Mouse (Mus musculus) neural tube, embryonic 14.5 days (tissue): ENCODE results near the gene Qrfpr. TPM values are rescaled to one million over a fixed set of nuclear protein-coding genes. Genes with fewer than 3 reads are reported as not detected.

Experiments used
- ATAC-seq: fragments of 200-750 bp; cut with Nextera tagmentation; 2 replicates; pipeline ENCODE4 v1.8.0; 2017; ENCODE audit warnings: low read depth, mild to moderate bottlenecking, moderate TSS enrichment, moderate library complexity
- H3K27ac ChIP-seq: fragments of 300-500 bp; sonication (generic); 2 replicates; pipeline ENCODE4 v1.5.1; 2014; ENCODE audit warnings: low read depth, mild to moderate bottlenecking, control low read depth, low read length, moderate library complexity, mixed read lengths
- H3K27me3 ChIP-seq: fragments of 300-500 bp; sonication (generic); 2 replicates; pipeline ENCODE4 v1.6.1; 2014; ENCODE audit warnings: low read length; ENCODE audit not compliant: control insufficient read depth, insufficient read depth
- H3K36me3 ChIP-seq: fragments of 300-500 bp; sonication (generic); 2 replicates; pipeline ENCODE4 v1.6.1; 2014; ENCODE audit warnings: low read length, mixed read lengths; ENCODE audit not compliant: control insufficient read depth, insufficient read depth
- H3K4me1 ChIP-seq: fragments of 300-500 bp; sonication (generic); 2 replicates; pipeline ENCODE4 v1.6.1; 2014; ENCODE audit warnings: low read length; ENCODE audit not compliant: control insufficient read depth, insufficient read depth
- H3K4me2 ChIP-seq: fragments of 300-500 bp; sonication (generic); 2 replicates; pipeline ENCODE4 v1.6.1; 2014; ENCODE audit warnings: mild to moderate bottlenecking, low read depth, low read length, control low read depth
- H3K4me3 ChIP-seq: fragments of 300-500 bp; sonication (generic); 2 replicates; pipeline ENCODE4 v1.5.1; 2014; ENCODE audit warnings: low read depth, low read length, control low read depth, mixed read lengths
- H3K9ac ChIP-seq: fragments of 300-500 bp; sonication (generic); replicated peaks from 2 replicates; pipeline ENCODE4 v1.6.1; 2014; ENCODE audit warnings: low read depth, mild to moderate bottlenecking, control low read depth, low read length, mixed read lengths
- H3K9me3 ChIP-seq: fragments of 300-500 bp; sonication (generic); 2 replicates; pipeline ENCODE4 v1.6.1; 2016; ENCODE audit warnings: low read length; ENCODE audit not compliant: control insufficient read depth
- WGBS: fragments of 180-500 bp; shearing (Covaris S2); extraction: QIAGEN DNeasy Blood & Tissue Kit; methylation state at CpG from one replicate; pipeline ENCODE4 v1.1.7; 2014; 5-methylcytosine and 5-hydroxymethylcytosine counted together
- polyA plus RNA-seq: library from polyadenylated mRNA; unstranded; fragments of >200 nt; fragmentation: Nextera tagmentation; extraction: Ambion mirVana; gene quantifications from 2 replicates; pipeline ENCODE4 v1.2.1, GENCODE M21; 2014

Qrfpr gene
- polyA plus RNA-seq, 1 experiment from 2014 or later = 2.5 TPM

DNA sequence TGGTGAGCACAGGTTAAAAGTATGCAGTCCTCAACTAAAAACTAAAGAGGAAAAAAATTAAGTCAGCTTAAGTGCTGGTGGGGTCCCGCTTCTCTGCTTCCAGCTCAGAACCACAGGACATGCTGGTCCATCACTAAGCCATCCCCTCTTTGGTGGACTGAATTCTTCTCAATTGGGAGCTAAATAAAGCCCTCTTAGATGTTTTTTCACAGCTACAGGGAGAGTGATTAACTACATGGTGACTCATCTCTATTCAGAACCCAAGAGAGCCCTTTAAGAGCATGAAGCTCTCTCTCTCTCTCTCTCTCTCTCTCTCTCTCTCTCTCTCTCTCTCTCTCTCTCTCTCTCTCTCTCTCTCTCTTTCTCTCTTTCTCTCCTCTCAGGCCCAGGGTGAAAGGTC, 50.8 kb downstream of the Qrfpr start:
- no peaks in the 10 kb centered on the region for H3K27me3 ChIP-seq
- ATAC-seq = no peak
- H3K4me1 ChIP-seq = no peaks in the 10 kb centered on the region
- peaks cover 9% of the 10 kb centered on the region; the same call in 1 of the 2 replicates for H3K36me3 ChIP-seq
- no peak overlapping the region for H3K9ac ChIP-seq
- no peak overlapping the region for H3K27ac ChIP-seq
- H3K4me3 ChIP-seq = no peak overlapping the region
- WGBS = 91% methylated on average over 1 of the region's 1 CpGs
- H3K9me3 ChIP-seq = no peaks in the 10 kb centered on the region
- no peak overlapping the region for H3K4me2 ChIP-seq

GRCm38 (mm10) chr3:36170670-36171210, 51.4 kb downstream of the Qrfpr start:
- no peak for ATAC-seq

GRCm38 (mm10) chr3:36155268-36155667, 66.8 kb downstream of the Qrfpr start:
- no peaks in the 10 kb centered on the region for H3K9me3 ChIP-seq
- no peaks in the 10 kb centered on the region for H3K36me3 ChIP-seq
- H3K9ac ChIP-seq = no peak overlapping the region
- no peaks in the 10 kb centered on the region for H3K27me3 ChIP-seq
- ATAC-seq = no peak
- no peak overlapping the region for H3K27ac ChIP-seq
- no peak overlapping the region for H3K4me2 ChIP-seq
- H3K4me1 ChIP-seq = peaks cover 17% of the 10 kb centered on the region
- H3K4me3 ChIP-seq = no peak overlapping the region
- WGBS = 30% methylated on average over 5 of the region's 5 CpGs

More at GRCm38 (mm10) chr3:36170670-36171210, 51.4 kb downstream of the Qrfpr start:
- WGBS = 97% methylated on average over 1 of the region's 1 CpGs
- Histone ChIP-seq H3K4me3 (no peak overlapping the region), H3K36me3 (peaks cover 14% of the 10 kb centered on the region), H3K9ac (no peak overlapping the region), H3K4me1 (no peaks in the 10 kb centered on the region), H3K27ac (no peak overlapping the region), H3K4me2 (no peak overlapping the region), H3K9me3 (no peaks in the 10 kb centered on the region), H3K27me3 (no peaks in the 10 kb centered on the region)

- peaks cover 17% of the 10 kb centered on the region for H3K4me1 ChIP-seq
- no peaks in the 10 kb centered on the region for H3K9me3 ChIP-seq
- H3K36me3 ChIP-seq = no peaks in the 10 kb centered on the region
- peak; percentile 100 for ATAC-seq
- peak within 1 kb of the TSS; percentile 90 for H3K27ac ChIP-seq
- peak within 1 kb of the TSS; percentile 96 for H3K4me3 ChIP-seq
- no peaks in the 10 kb centered on the region for H3K27me3 ChIP-seq
- WGBS = under 1% methylated on average over 54 of the region's 54 CpGs
- peak within 1 kb of the TSS; percentile 97 for H3K9ac ChIP-seq
- H3K4me2 ChIP-seq = peak within 1 kb of the TSS; percentile 53
Observed at GRCm38 (mm10) chr3:36150934-36151686, 71.0 kb downstream of the Qrfpr start, which contains the start of gene D3Ertd254e. Gene D3Ertd254e (plus strand): TSS chr3:36151017.

GRCm38 (mm10) chr3:36150537-36150933, 71.6 kb downstream of the Qrfpr start:
- peak overlapping the region; percentile 53; the same call in 1 of the 2 replicates for H3K4me2 ChIP-seq
- no peak overlapping the region for H3K27ac ChIP-seq
- peaks cover 17% of the 10 kb centered on the region for H3K4me1 ChIP-seq
- H3K9ac ChIP-seq = no peak overlapping the region
- H3K4me3 ChIP-seq = peak overlapping the region; percentile 96
- no peaks in the 10 kb centered on the region for H3K27me3 ChIP-seq
- no peaks in the 10 kb centered on the region for H3K9me3 ChIP-seq
- H3K36me3 ChIP-seq = no peaks in the 10 kb centered on the region
- no peak for ATAC-seq
- WGBS = 5% methylated on average over 1 of the region's 1 CpGs

- H3K4me3 ChIP-seq = no peak overlapping the region
- no peaks in the 10 kb centered on the region for H3K4me1 ChIP-seq
- ATAC-seq = no peak
- H3K27ac ChIP-seq = no peak overlapping the region
- no peaks in the 10 kb centered on the region for H3K9me3 ChIP-seq
- H3K9ac ChIP-seq = no peak overlapping the region
- no peaks in the 10 kb centered on the region for H3K27me3 ChIP-seq
- no peak overlapping the region for H3K4me2 ChIP-seq
- no peaks in the 10 kb centered on the region for H3K36me3 ChIP-seq
Observed at GRCm38 (mm10) chr3:36138996-36139395, 83.1 kb downstream of the Qrfpr start.

DNA sequence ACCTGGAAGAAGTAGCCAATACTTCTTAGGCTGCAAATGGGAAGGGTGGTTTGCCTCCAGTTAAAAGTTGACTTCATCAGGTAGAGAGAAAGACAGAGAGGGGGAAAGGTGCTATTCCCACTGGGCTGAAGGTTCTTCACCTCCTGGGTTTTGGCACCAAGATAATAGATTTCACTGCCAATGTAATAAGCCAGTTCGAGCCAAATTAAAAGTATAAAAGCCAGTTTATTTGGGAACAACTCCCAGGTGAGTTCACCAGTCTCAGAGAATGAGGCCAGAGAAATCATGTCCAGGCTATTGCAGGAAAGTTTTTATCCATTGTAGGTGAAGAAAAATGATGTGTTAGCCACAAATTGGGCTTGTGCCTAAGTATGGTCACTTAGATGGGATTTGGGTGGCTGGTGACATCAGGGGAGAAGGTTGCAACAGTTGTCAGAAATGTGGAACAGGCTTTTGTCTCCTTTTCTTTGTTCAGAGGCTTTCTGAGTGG, 83.9 kb downstream of the Qrfpr start:
- no peak for ATAC-seq
- H3K27me3 ChIP-seq = no peaks in the 10 kb centered on the region
- no peaks in the 10 kb centered on the region for H3K36me3 ChIP-seq
- no peak overlapping the region for H3K27ac ChIP-seq
- no peaks in the 10 kb centered on the region for H3K4me1 ChIP-seq
- WGBS = 81% methylated on average over 1 of the region's 1 CpGs
- no peak overlapping the region for H3K4me2 ChIP-seq
- H3K9ac ChIP-seq = no peak overlapping the region
- no peaks in the 10 kb centered on the region for H3K9me3 ChIP-seq
- H3K4me3 ChIP-seq = no peak overlapping the region

DNA sequence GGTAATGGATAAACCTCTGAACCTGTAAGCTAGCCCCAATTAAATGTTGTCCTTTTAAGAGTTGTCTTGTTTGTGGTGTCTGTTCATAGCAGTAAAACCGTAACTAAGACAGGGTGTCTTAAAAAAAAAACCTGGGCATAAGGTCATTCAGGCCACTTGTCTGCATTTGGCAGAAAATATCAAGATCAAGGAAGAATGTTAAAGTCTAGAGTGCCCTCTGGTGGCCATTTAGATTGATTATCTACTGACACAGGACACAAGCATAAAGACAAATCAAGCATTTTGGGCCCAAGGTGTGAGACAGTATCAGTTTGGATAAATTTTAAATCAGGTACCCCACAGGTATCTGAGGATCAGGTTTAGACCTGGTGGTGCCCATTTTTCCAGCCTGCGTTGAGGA, 84.6 kb downstream of the Qrfpr start:
- no peak overlapping the region for H3K4me3 ChIP-seq
- H3K4me2 ChIP-seq = no peak overlapping the region
- H3K9ac ChIP-seq = no peak overlapping the region
- no peaks in the 10 kb centered on the region for H3K36me3 ChIP-seq
- no peak overlapping the region for H3K27ac ChIP-seq
- ATAC-seq = no peak
- no peaks in the 10 kb centered on the region for H3K4me1 ChIP-seq
- WGBS = 61% methylated on average over 2 of the region's 2 CpGs
- no peaks in the 10 kb centered on the region for H3K9me3 ChIP-seq
- H3K27me3 ChIP-seq = no peaks in the 10 kb centered on the region

GRCm38 (mm10) chr3:36136152-36136551, 86.0 kb downstream of the Qrfpr start:
- Histone ChIP-seq H3K27me3 (no peaks in the 10 kb centered on the region), H3K9ac (no peak overlapping the region), H3K9me3 (no peaks in the 10 kb centered on the region), H3K36me3 (no peaks in the 10 kb centered on the region), H3K4me2 (no peak overlapping the region), H3K4me3 (no peak overlapping the region), H3K27ac (no peak overlapping the region), H3K4me1 (no peaks in the 10 kb centered on the region)
- no peak for ATAC-seq
